Mouse (Mus musculus) MEL (cell line): Measurements from ENCODE around the gene Sardh. TPM values are rescaled to one million over a fixed set of nuclear protein-coding genes. Genes with fewer than 3 reads are reported as not detected.

Experiments
- DNase-seq: peaks from one replicate; pipeline ENCODE4 v3.0.0; 2011; ENCODE audit warnings: low read depth, low spot score
- H3K27ac ChIP-seq: 2 replicates; pipeline ENCODE4 v1.5.1; 2012; ENCODE audit warnings: low read depth, mild to moderate bottlenecking, control low read depth, low read length, moderate library complexity; ENCODE audit not compliant: control insufficient read depth
- H3K27me3 ChIP-seq, 2 experiments: fragments of 150-350 bp in 1 of 2; sonication (generic) in 1 of 2; 2 replicates each; pipeline ENCODE4 v1.6.1; 2012; ENCODE audit warnings: low read length in 2 of 2, mild to moderate bottlenecking in 2 of 2, improper control_type of control experiment in 1 of 2, moderate library complexity in 1 of 2; ENCODE audit not compliant: insufficient read depth in 2 of 2, control insufficient read depth in 1 of 2
- H3K36me3 ChIP-seq, 2 experiments: 2 replicates each; pipeline ENCODE4 v1.6.1; 2012 to 2014; ENCODE audit warnings: low read length in 2 of 2, improper control_type of control experiment in 1 of 2, inconsistent platforms in 1 of 2, mild to moderate bottlenecking in 1 of 2; ENCODE audit not compliant: insufficient read depth in 2 of 2, control insufficient read depth in 1 of 2
- H3K4me1 ChIP-seq, 2 experiments: fragments of 150-350 bp in 1 of 2; sonication (generic) in 1 of 2; 2 replicates each; pipeline ENCODE4 v1.6.1; 2012; ENCODE audit warnings: low read length in 2 of 2, improper control_type of control experiment in 1 of 2, mild to moderate bottlenecking in 1 of 2; ENCODE audit not compliant: insufficient read depth in 2 of 2, control insufficient read depth in 1 of 2
- H3K4me3 ChIP-seq, 2 experiments: fragments of 150-350 bp in 1 of 2; sonication (generic) in 1 of 2; 2 replicates each; pipeline ENCODE4 v1.5.1; 2012; ENCODE audit warnings: low read depth in 2 of 2, low read length in 2 of 2, mild to moderate bottlenecking in 2 of 2, moderate library complexity in 2 of 2, control low read depth in 1 of 2, improper control_type of control experiment in 1 of 2; ENCODE audit not compliant: control insufficient read depth in 1 of 2, insufficient read depth in 1 of 2
- H3K79me2 ChIP-seq: 2 replicates; pipeline ENCODE4 v1.6.1; 2012; ENCODE audit warnings: mild to moderate bottlenecking, low read length, moderate library complexity; ENCODE audit not compliant: control insufficient read depth, poor library complexity, insufficient read depth
- H3K9ac ChIP-seq: 2 replicates; pipeline ENCODE4 v1.6.1; 2012; ENCODE audit warnings: low read depth, mild to moderate bottlenecking, control low read depth, low read length, moderate library complexity; ENCODE audit not compliant: control insufficient read depth, poor library complexity, severe bottlenecking
- H3K9me3 ChIP-seq: fragments of 150-350 bp; sonication (generic); replicated peaks from 2 replicates; pipeline ENCODE4 v1.6.1; 2012; ENCODE audit warnings: mild to moderate bottlenecking, low read length, improper control_type of control experiment, moderate library complexity; ENCODE audit not compliant: insufficient read depth
- BHLHE40 ChIP-seq: IDR thresholded peaks from 2 replicates; pipeline ENCODE4 v1.6.1; 2012; ENCODE audit warnings: low read depth, mild to moderate bottlenecking, inconsistent platforms, low read length, improper control_type of control experiment, borderline replicate concordance
- CHD2 ChIP-seq: IDR thresholded peaks from 2 replicates; pipeline ENCODE4 v1.6.1; 2011; ENCODE audit warnings: low read length, improper control_type of control experiment
- E2F4 ChIP-seq: IDR thresholded peaks from 2 replicates; pipeline ENCODE4 v1.6.1; 2011; ENCODE audit warnings: low read depth, low read length, improper control_type of control experiment, borderline replicate concordance
- ELF1 ChIP-seq: IDR thresholded peaks from 2 replicates; pipeline ENCODE4 v1.6.1; 2014; ENCODE audit warnings: low read depth, mild to moderate bottlenecking, inconsistent platforms, low read length, improper control_type of control experiment, moderate library complexity
- EP300 ChIP-seq, 2 experiments: IDR thresholded peaks; 2 replicates each; pipeline ENCODE4 v1.6.1; 2011; ENCODE audit warnings: improper control_type of control experiment in 2 of 2, low read length in 2 of 2, low read depth in 1 of 2, mild to moderate bottlenecking in 1 of 2
- ETS1 ChIP-seq: IDR thresholded peaks from 2 replicates; pipeline ENCODE4 v1.6.1; 2012; ENCODE audit warnings: low read depth, mild to moderate bottlenecking, inconsistent platforms, low read length, improper control_type of control experiment, moderate library complexity
- GABPA ChIP-seq: IDR thresholded peaks from 2 replicates; pipeline ENCODE4 v1.6.1; 2012; ENCODE audit warnings: low read depth, mild to moderate bottlenecking, inconsistent platforms, low read length, improper control_type of control experiment, moderate library complexity
- GATA1 ChIP-seq: IDR thresholded peaks from 2 replicates; pipeline ENCODE4 v1.6.1; 2011; ENCODE audit warnings: low read depth, low read length, improper control_type of control experiment
- HCFC1 ChIP-seq: IDR thresholded peaks from 2 replicates; pipeline ENCODE4 v1.6.1; 2012; ENCODE audit warnings: low read depth, mild to moderate bottlenecking, inconsistent platforms, low read length, improper control_type of control experiment, moderate library complexity
- JUND ChIP-seq: IDR thresholded peaks from 2 replicates; pipeline ENCODE4 v1.6.1; 2011; ENCODE audit warnings: low read depth, mild to moderate bottlenecking, improper control_type of control experiment, low read length
- KAT2A ChIP-seq: conservative IDR thresholded peaks from 2 replicates; pipeline ENCODE4 v1.6.1; 2012; ENCODE audit warnings: low read depth, low read length, improper control_type of control experiment, inconsistent platforms
- MAFK ChIP-seq: IDR thresholded peaks from 2 replicates; pipeline ENCODE4 v1.6.1; 2011; ENCODE audit warnings: low read depth, mild to moderate bottlenecking, low read length, improper control_type of control experiment, borderline replicate concordance
- MAX ChIP-seq: IDR thresholded peaks from 2 replicates; pipeline ENCODE4 v1.6.1; 2011; ENCODE audit warnings: low read length, improper control_type of control experiment
- MAZ ChIP-seq: IDR thresholded peaks from 2 replicates; pipeline ENCODE4 v1.6.1; 2012; ENCODE audit warnings: low read depth, mild to moderate bottlenecking, inconsistent platforms, low read length, improper control_type of control experiment
- MEF2A ChIP-seq: IDR thresholded peaks from 2 replicates; pipeline ENCODE4 v1.6.1; 2014; ENCODE audit warnings: low read depth, mild to moderate bottlenecking, inconsistent platforms, low read length, improper control_type of control experiment; ENCODE audit not compliant: poor library complexity, insufficient replicate concordance, severe bottlenecking; ENCODE audit errors: extremely low read depth
- MXI1 ChIP-seq: IDR thresholded peaks from 2 replicates; pipeline ENCODE4 v1.6.1; 2011; ENCODE audit warnings: mild to moderate bottlenecking, low read depth, low read length, improper control_type of control experiment
- NELFE ChIP-seq: IDR thresholded peaks from 2 replicates; pipeline ENCODE4 v1.6.1; 2011; ENCODE audit warnings: low read depth, low read length, improper control_type of control experiment
- POLR2A ChIP-seq, 2 experiments: IDR thresholded peaks; 2 replicates each; pipeline ENCODE4 v1.6.1; 2011 to 2012; ENCODE audit warnings: low read length in 2 of 2, mild to moderate bottlenecking in 2 of 2, control low read depth in 1 of 2, improper control_type of control experiment in 1 of 2, low read depth in 1 of 2, moderate library complexity in 1 of 2; ENCODE audit not compliant: control insufficient read depth in 1 of 2, insufficient read depth in 1 of 2, poor library complexity in 1 of 2
- POLR2AphosphoS2 ChIP-seq: IDR thresholded peaks from 2 replicates; pipeline ENCODE4 v1.6.1; 2011; ENCODE audit warnings: low read length, improper control_type of control experiment
- POLR2AphosphoS5 ChIP-seq: IDR thresholded peaks from 2 replicates; pipeline ENCODE4 v1.6.1; 2012; ENCODE audit warnings: low read depth, borderline replicate concordance, mild to moderate bottlenecking, inconsistent platforms, low read length, moderate library complexity, mixed read lengths
- RAD21 ChIP-seq: IDR thresholded peaks from 2 replicates; pipeline ENCODE4 v1.6.1; 2011; ENCODE audit warnings: mild to moderate bottlenecking, low read depth, low read length, improper control_type of control experiment
- SIN3A ChIP-seq: IDR thresholded peaks from 2 replicates; pipeline ENCODE4 v1.6.1; 2012; ENCODE audit warnings: low read length, improper control_type of control experiment, inconsistent platforms
- SMC3 ChIP-seq: IDR thresholded peaks from 2 replicates; pipeline ENCODE4 v1.6.1; 2011; ENCODE audit warnings: low read depth, low read length, improper control_type of control experiment
- TAL1 ChIP-seq: IDR thresholded peaks from 2 replicates; pipeline ENCODE4 v1.6.1; 2012; ENCODE audit warnings: mild to moderate bottlenecking, inconsistent platforms, low read length, moderate library complexity, mixed read lengths
- TBP ChIP-seq: IDR thresholded peaks from 2 replicates; pipeline ENCODE4 v1.8.0; 2011; ENCODE audit warnings: low read depth, low read length, improper control_type of control experiment
- TCF12 ChIP-seq: IDR thresholded peaks from 2 replicates; pipeline ENCODE4 v1.6.1; 2014; ENCODE audit warnings: low read depth, mild to moderate bottlenecking, inconsistent platforms, low read length, improper control_type of control experiment, moderate library complexity
- USF1 ChIP-seq: IDR thresholded peaks from 2 replicates; pipeline ENCODE4 v1.6.1; 2014; ENCODE audit warnings: low read depth, mild to moderate bottlenecking, inconsistent platforms, low read length, improper control_type of control experiment, moderate library complexity
- USF2 ChIP-seq, 2 experiments: IDR thresholded peaks; 2 replicates each; pipeline ENCODE4 v1.6.1; 2011 to 2012; ENCODE audit warnings: improper control_type of control experiment in 2 of 2, low read length in 2 of 2, borderline replicate concordance in 1 of 2, inconsistent platforms in 1 of 2, low read depth in 1 of 2, mild to moderate bottlenecking in 1 of 2; ENCODE audit not compliant: insufficient read depth in 1 of 2
- ZC3H11A ChIP-seq: IDR thresholded peaks from 2 replicates; pipeline ENCODE4 v1.6.1; 2012; ENCODE audit warnings: low read depth, mild to moderate bottlenecking, inconsistent platforms, low read length, improper control_type of control experiment
- ZNF384 ChIP-seq: IDR thresholded peaks from 2 replicates; pipeline ENCODE4 v1.6.1; 2012; ENCODE audit warnings: low read depth, mild to moderate bottlenecking, inconsistent platforms, low read length, improper control_type of control experiment
- polyA plus RNA-seq, 2 experiments: library from polyadenylated mRNA; stranded (reverse) in 1 of 2; unstranded in 1 of 2; fragments of >175 nt in 1 of 2; fragments of >200 nt in 1 of 2; gene quantifications; 2 replicates each; pipeline versions ENCODE4 v1.2.1 to v1.2.4; 2012; ENCODE audit warnings: low replicate concordance in 2 of 2, low read depth in 1 of 2; ENCODE audit not compliant: insufficient read length in 2 of 2, insufficient read depth in 1 of 2, missing spikeins in 1 of 2
- total RNA-seq: library from RNA; depleted of rRNA; stranded (reverse); fragments of 300-350 nt; gene quantifications from 2 replicates; pipeline ENCODE4 v1.2.3, GENCODE M21; 2012

Sardh gene
- total and polyA plus RNA-seq, 3 experiments = 0.19 to 0.23 TPM; not detected in 1

GRCm38 (mm10) chr2:27226572-27226971 is 21.6 kb downstream of the Sardh start:
- Histone ChIP-seq H3K9me3 (no peaks in the 10 kb centered on the region), H3K4me3 (no peak overlapping the region), H3K9ac (no peak overlapping the region), H3K36me3 (peaks cover 0 to 2% of the 10 kb centered on the region in 2 experiments; a peak in 2 of 4 replicates), H3K27ac (no peak overlapping the region), H3K79me2 (no peaks in the 10 kb centered on the region), H3K4me1 (peaks cover 0 to 3% of the 10 kb centered on the region in 2 experiments; a peak in 2 of 4 replicates), H3K27me3 (no peaks in the 10 kb centered on the region; a peak in 1 of 4 replicates)
- DNase-seq = no peak
- TF ChIP-seq POLR2AphosphoS5 = no peak
- TF ChIP-seq POLR2A (IDR thresholded peaks at IDR 0.05; ENCODE audit: control insufficient read depth in 1 of 2, insufficient read depth in 1 of 2, low read depth in 1 of 2, low read length in 2 of 2, poor library complexity in 1 of 2) = no peak
- TF ChIP-seq TAL1 = no peak
- no peak for TF ChIP-seq USF2 (IDR thresholded peaks at IDR 0.05; ENCODE audit: borderline replicate concordance in 1 of 2, insufficient read depth in 1 of 2, low read depth in 1 of 2, low read length in 2 of 2)
- TF ChIP-seq TCF12 = no peak
- no peak for TF ChIP-seq ZC3H11A
- no peak for TF ChIP-seq GATA1
- TF ChIP-seq BHLHE40 = no peak
- no peak for TF ChIP-seq MAX
- no peak for TF ChIP-seq JUND
- TF ChIP-seq TBP = no peak
- TF ChIP-seq KAT2A = no peak
- TF ChIP-seq E2F4 = no peak
- TF ChIP-seq SIN3A = no peak
- no peak for TF ChIP-seq SMC3
- no peak for TF ChIP-seq MXI1
- TF ChIP-seq RAD21 = no peak
- TF ChIP-seq ELF1 = no peak
- no peak for TF ChIP-seq NELFE
- TF ChIP-seq, all 39 proteins: peak for 0

- Histone ChIP-seq H3K36me3 (no peaks in the 10 kb centered on the region), H3K9me3 (no peaks in the 10 kb centered on the region), H3K27ac (no peak overlapping the region), H3K4me3 (no peak overlapping the region), H3K27me3 (peaks cover 0 to 2% of the 10 kb centered on the region in 2 experiments; a peak in 3 of 4 replicates), H3K79me2 (no peaks in the 10 kb centered on the region), H3K4me1 (no peaks in the 10 kb centered on the region), H3K9ac (no peak overlapping the region)
- TF ChIP-seq ELF1 (no peak), HCFC1 (no peak), MEF2A (no peak), RAD21 (no peak), POLR2A (IDR thresholded peaks at IDR 0.05; ENCODE audit: control insufficient read depth in 1 of 2, insufficient read depth in 1 of 2, low read depth in 1 of 2, low read length in 2 of 2, poor library complexity in 1 of 2) (no peak), MAFK (no peak), GABPA (no peak), USF1 (no peak), TBP (no peak), SMC3 (no peak), ETS1 (no peak), POLR2AphosphoS2 (no peak), GATA1 (no peak), SIN3A (no peak), CHD2 (no peak), EP300 (IDR thresholded peaks at IDR 0.05; ENCODE audit: low read depth in 1 of 2, low read length in 2 of 2) (no peak), MAZ (no peak), ZNF384 (no peak)
- DNase-seq = no peak
Observed at GRCm38 (mm10) chr2:27223012-27223421, 25.1 kb downstream of the Sardh start.
